Mouse (Mus musculus): ENCODE results near the gene Fancd2os. TPM values are rescaled to one million over a fixed set of nuclear protein-coding genes. Genes with fewer than 3 reads are reported as not detected.

Fancd2os gene
- polyA plus RNA-seq, 1 experiment from 2014 or later: 0.14 TPM

DNA sequence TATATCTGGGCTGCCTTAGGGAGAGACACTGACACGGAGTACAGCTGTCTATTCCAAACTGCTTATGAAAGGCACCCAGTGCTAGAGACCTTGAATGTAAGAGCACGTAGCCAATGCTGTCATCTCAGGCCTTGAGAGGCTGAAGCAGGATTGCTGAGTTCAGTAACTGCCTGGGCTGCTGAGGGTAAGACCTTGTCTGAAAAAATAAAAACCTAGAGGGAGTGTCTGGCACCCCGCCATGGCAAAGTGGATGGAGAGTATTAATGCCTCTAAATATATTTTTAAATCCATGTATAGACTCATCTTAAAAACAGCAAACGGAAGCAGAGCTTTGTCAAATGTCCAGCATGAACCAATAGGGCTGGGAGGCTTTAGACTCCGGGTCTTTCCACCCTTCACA is 682 bp downstream of the Fancd2os start:
- Histone ChIP-seq H3K4me2 (ENCODE audit: low read depth, low read length) (no peak overlapping the region), H3K4me3 (ENCODE audit: low read depth, low read length) (no peak overlapping the region), H3K9ac (replicated peaks) (no peak overlapping the region), H3K4me1 (ENCODE audit: insufficient read depth) (peaks cover 4% of the 10 kb centered on the region; the same call in 1 of the 2 replicates), H3K27me3 (ENCODE audit: insufficient read depth, low read length) (no peaks in the 10 kb centered on the region), H3K27ac (ENCODE audit: low read depth) (no peak overlapping the region), H3K9me3 (ENCODE audit: low read length) (no peaks in the 10 kb centered on the region), H3K36me3 (replicated peaks; ENCODE audit: insufficient read depth, low read length) (no peaks in the 10 kb centered on the region)
- no peak for TF ChIP-seq CTCF (IDR thresholded peaks at IDR 0.05; ENCODE audit: low read depth)
- ATAC-seq (no peak), DNase-seq (no peak)
- WGBS (ENCODE audit: insufficient replicate concordance): 83% methylated on average over 5 of the region's 5 CpGs

DNA sequence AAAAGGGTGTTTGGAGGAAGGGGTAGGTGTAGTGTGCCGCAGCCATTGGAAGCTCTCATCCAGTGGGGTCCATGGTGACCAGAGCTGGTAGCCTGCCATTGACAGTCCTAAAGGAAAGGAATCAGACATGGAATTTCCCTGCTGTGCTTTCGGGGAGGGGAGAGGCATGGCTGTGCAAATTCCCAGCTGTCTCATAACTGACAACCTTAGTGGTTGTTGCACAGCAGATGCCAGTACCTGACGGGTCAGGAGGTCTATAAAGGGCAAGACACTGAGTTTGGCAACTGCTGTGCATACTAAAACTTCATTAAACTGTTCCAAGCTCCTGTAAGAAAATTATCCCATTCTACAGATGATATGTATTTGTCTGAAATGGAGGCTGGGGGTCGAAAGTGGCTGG is 2.6 kb downstream of the Fancd2os start:
- WGBS (ENCODE audit: insufficient replicate concordance): 89% methylated on average over 4 of the region's 4 CpGs
- Histone ChIP-seq H3K4me3 (ENCODE audit: low read depth, low read length) (no peak overlapping the region), H3K36me3 (replicated peaks; ENCODE audit: insufficient read depth, low read length) (no peaks in the 10 kb centered on the region), H3K9me3 (ENCODE audit: low read length) (no peaks in the 10 kb centered on the region), H3K4me1 (ENCODE audit: insufficient read depth) (no peaks in the 10 kb centered on the region), H3K9ac (replicated peaks) (no peak overlapping the region), H3K27me3 (ENCODE audit: insufficient read depth, low read length) (no peaks in the 10 kb centered on the region), H3K4me2 (ENCODE audit: low read depth, low read length) (no peak overlapping the region), H3K27ac (ENCODE audit: low read depth) (no peak overlapping the region)
- TF ChIP-seq CTCF (IDR thresholded peaks at IDR 0.05; ENCODE audit: low read depth) (no peak), EP300 (IDR thresholded peaks at IDR 0.05; ENCODE audit: low read depth) (no peak)
- no peak for DNase-seq
- no peak for ATAC-seq

DNA sequence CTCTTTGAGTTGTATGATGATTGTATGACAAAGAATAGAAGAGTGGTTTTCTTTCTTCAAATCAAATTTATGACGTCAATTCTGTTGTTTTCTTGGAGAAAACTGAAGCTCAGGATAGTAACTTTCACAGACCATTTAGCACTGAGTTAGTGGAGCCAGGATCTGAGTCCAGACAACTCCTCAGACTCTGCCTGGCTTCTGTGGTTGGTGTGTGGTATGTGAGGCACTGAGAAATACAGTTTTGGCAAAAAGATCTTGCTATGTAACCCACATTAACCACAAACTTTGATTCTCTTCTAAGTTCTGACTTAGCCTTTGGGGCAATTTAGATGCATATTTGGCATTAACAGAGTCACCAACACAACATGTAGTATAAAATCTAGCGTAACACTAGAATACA is 7.9 kb downstream of the Fancd2os start:
- WGBS (ENCODE audit: insufficient replicate concordance): 92% methylated on average over 2 of the region's 2 CpGs

DNA sequence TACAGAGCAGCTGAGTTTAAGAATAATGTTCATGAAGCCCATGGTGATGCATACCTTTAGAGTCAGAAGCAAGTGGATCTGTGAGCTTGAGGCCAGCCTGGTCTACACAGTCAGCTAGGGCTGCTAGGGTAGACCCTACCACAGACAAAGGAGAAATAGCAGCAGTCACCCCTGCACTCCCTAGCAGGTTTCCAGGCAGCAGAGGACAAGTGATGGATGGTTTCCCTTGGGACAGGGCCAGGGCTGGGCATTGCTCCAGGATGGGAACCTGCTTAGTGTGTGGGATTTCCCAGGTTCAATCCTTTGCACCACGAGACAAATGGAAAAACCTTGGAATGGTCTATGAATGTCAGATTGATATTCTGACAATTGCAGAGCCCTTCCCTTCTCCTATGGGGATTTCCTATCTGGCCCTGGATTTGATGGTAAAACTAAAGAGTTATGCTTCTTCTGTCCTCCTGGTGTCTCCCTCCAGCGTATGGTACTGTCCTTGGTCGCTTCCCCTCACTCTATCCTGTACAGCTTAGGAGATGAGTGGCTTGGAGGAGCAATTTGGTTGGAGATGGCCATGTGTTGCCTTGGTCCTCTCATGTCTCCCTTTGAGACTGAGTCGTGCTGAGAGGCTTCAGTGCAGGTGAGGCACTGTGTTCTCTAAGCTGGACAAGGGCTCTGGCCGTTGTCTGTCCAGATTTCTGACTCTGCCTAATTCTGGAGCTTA is 13.9 kb downstream of the Fancd2os start:
- H3K36me3 ChIP-seq (replicated peaks; ENCODE audit: insufficient read depth, low read length): peaks cover 4% of the 10 kb centered on the region; the same call in 1 of the 2 replicates
- H3K4me3 ChIP-seq (ENCODE audit: low read depth, low read length): no peak overlapping the region
- DNase-seq (peak; percentile 26), ATAC-seq (no peak)
- H3K4me1 ChIP-seq (ENCODE audit: insufficient read depth): no peaks in the 10 kb centered on the region
- H3K4me2 ChIP-seq (ENCODE audit: low read depth, low read length): no peak overlapping the region
- 80% methylated on average over 5 of the region's 5 CpGs for WGBS (ENCODE audit: insufficient replicate concordance)
- H3K27ac ChIP-seq (ENCODE audit: low read depth): no peak overlapping the region
- TF ChIP-seq EP300 (IDR thresholded peaks at IDR 0.05; ENCODE audit: low read depth) (no peak), CTCF (IDR thresholded peaks at IDR 0.05; ENCODE audit: low read depth) (0 out of 2 replicates have a peak, but pooled peaks have one; percentile 15)
- no peaks in the 10 kb centered on the region for H3K27me3 ChIP-seq (ENCODE audit: insufficient read depth, low read length)
- H3K9ac ChIP-seq (replicated peaks): no peak overlapping the region
- no peaks in the 10 kb centered on the region for H3K9me3 ChIP-seq (ENCODE audit: low read length)

More for the DNA sequence above, 7.9 kb downstream of the Fancd2os start:
- ATAC-seq: no peak
- H3K9me3 ChIP-seq (ENCODE audit: low read length): no peaks in the 10 kb centered on the region
- H3K4me2 ChIP-seq (ENCODE audit: low read depth, low read length): no peak overlapping the region
- no peak for DNase-seq
- H3K9ac ChIP-seq (replicated peaks): no peak overlapping the region
- H3K4me3 ChIP-seq (ENCODE audit: low read depth, low read length): no peak overlapping the region
- TF ChIP-seq EP300 (IDR thresholded peaks at IDR 0.05; ENCODE audit: low read depth) (no peak), CTCF (IDR thresholded peaks at IDR 0.05; ENCODE audit: low read depth) (no peak)
- 0 out of 2 replicates have a peak, but pooled peaks cover 4% of the 10 kb centered on the region for H3K36me3 ChIP-seq (replicated peaks; ENCODE audit: insufficient read depth, low read length)
- H3K27ac ChIP-seq (ENCODE audit: low read depth): no peak overlapping the region
- H3K27me3 ChIP-seq (ENCODE audit: insufficient read depth, low read length): no peaks in the 10 kb centered on the region
- no peaks in the 10 kb centered on the region for H3K4me1 ChIP-seq (ENCODE audit: insufficient read depth)

DNA sequence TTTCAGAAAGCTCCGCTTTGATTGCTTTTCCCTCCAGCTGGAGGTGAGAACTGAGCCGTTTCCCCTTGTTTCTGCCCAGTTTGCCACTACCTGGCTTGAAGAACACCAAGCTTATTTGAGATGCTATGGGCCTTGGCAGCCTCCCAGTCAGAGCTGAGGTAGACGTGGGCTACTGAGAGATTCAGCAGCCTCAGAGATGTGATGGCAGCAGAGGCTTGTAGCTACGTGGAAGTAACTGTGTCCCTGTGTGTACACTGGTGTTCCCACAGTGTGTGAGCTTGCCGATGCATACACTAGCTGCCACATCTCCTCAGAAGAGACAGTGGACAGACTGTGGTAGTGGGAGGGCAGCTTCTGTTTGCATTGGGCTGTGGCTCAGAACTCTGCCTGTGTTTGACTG is 15.4 kb downstream of the Fancd2os start:
- Histone ChIP-seq H3K27me3 (ENCODE audit: insufficient read depth, low read length) (no peaks in the 10 kb centered on the region), H3K4me1 (ENCODE audit: insufficient read depth) (no peaks in the 10 kb centered on the region), H3K4me3 (ENCODE audit: low read depth, low read length) (no peak overlapping the region), H3K9ac (replicated peaks) (no peak overlapping the region), H3K9me3 (ENCODE audit: low read length) (no peaks in the 10 kb centered on the region), H3K27ac (ENCODE audit: low read depth) (no peak overlapping the region), H3K36me3 (replicated peaks; ENCODE audit: insufficient read depth, low read length) (peaks cover 8% of the 10 kb centered on the region; the same call in 1 of the 2 replicates), H3K4me2 (ENCODE audit: low read depth, low read length) (no peak overlapping the region)
- no peak for DNase-seq
- 79% methylated on average over 5 of the region's 5 CpGs for WGBS (ENCODE audit: insufficient replicate concordance)
- no peak for TF ChIP-seq CTCF (IDR thresholded peaks at IDR 0.05; ENCODE audit: low read depth)
- TF ChIP-seq EP300 (IDR thresholded peaks at IDR 0.05; ENCODE audit: low read depth): no peak
- no peak for ATAC-seq

DNA sequence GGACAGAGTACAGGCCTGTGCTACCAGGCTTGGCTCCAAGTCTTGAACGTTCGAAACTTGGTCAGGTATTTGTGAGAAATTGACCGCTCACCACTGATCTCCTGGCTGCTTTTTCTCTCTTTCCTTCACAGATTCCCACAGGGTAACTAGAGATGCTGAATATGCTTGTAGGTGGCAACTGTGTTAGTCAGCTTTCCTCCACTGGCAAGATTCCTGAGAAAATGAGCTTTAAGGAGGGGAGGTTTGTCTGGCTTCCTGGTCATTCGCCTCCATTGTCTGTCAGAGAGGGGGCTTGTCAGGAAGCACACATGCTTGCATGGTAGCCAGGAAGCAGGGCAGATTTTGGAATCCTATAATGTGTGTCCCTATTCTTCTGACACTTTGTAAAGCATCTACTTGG is 17.5 kb downstream of the Fancd2os start:
- no peak overlapping the region for H3K9ac ChIP-seq (replicated peaks)
- H3K4me3 ChIP-seq (ENCODE audit: low read depth, low read length): no peak overlapping the region
- 92% methylated on average over 4 of the region's 4 CpGs for WGBS (ENCODE audit: insufficient replicate concordance)
- no peaks in the 10 kb centered on the region for H3K4me1 ChIP-seq (ENCODE audit: insufficient read depth)
- no peak for TF ChIP-seq CTCF (IDR thresholded peaks at IDR 0.05; ENCODE audit: low read depth)
- no peak for TF ChIP-seq EP300 (IDR thresholded peaks at IDR 0.05; ENCODE audit: low read depth)
- ATAC-seq (no peak), DNase-seq (no peak)
- H3K4me2 ChIP-seq (ENCODE audit: low read depth, low read length): no peak overlapping the region
- H3K27me3 ChIP-seq (ENCODE audit: insufficient read depth, low read length): no peaks in the 10 kb centered on the region
- H3K36me3 ChIP-seq (replicated peaks; ENCODE audit: insufficient read depth, low read length): peaks cover 7% of the 10 kb centered on the region; the same call in 1 of the 2 replicates
- no peaks in the 10 kb centered on the region for H3K9me3 ChIP-seq (ENCODE audit: low read length)
- no peak overlapping the region for H3K27ac ChIP-seq (ENCODE audit: low read depth)
